ENCODE assay signal across 33 mouse cellular contexts in the genomic region with DNA sequence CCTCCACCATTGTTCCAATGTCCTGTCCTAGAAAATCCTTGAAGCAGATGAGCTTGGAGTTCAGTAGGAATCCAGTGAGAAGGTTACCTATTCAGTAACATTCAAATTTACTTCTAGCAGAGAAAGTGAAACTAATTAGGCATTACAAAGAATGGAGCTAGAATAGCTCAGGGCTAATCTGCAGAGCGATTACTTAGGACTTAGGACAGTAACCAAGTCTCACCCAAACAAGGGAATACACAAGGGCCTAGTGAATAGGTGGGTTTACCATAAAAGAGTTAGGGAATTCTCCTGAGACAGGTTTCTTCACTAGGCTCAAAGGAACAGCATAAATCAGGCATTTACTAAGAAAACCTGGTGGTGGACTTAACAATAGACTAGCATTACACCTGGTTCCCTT.
"Had no signal": no experiment of that assay in that cellular context is flagged by ENCODE, and none has a peak within 500 bp of the region (broad histone marks: within the 10 kb centered on the region; RNA-seq: fewer than 3 reads in every experiment).

No protein-coding gene starts in this region.

- ATAC-seq: hindbrain, embryonic 16.5 days; inflammation-experienced regulatory T-cells, adult 6 months; intestine, embryonic 15.5 days; intestine, embryonic 16.5 days; intestine, postnatal 0 days had no signal

- H3K36me3 ChIP-seq: heart, embryonic 12.5 days; heart, embryonic 13.5 days; heart, embryonic 15.5 days; hindbrain, embryonic 10.5 days; hindbrain, embryonic 12.5 days; hindbrain, embryonic 13.5 days; hindbrain, embryonic 15.5 days; intestine, embryonic 15.5 days; kidney, embryonic 15.5 days had no signal

- DNase-seq: heart, postnatal 10 days; heart, postnatal 14 days; heart, postnatal 36 days; heart, postnatal 4 days; kidney, adult 11 months; kidney, adult 18-20 months; kidney, adult 2 months; kidney, adult 8-10 months; kidney, adult 9 months; kidney, postnatal 10 days; kidney, postnatal 14 days; kidney, postnatal 25 days; kidney, postnatal 36 days; kidney, postnatal 4 days; layer of hippocampus, adult 9-11 months; layer of hippocampus, postnatal 36 days had no signal

- H3K4me2 ChIP-seq: heart, embryonic 12.5 days; heart, embryonic 13.5 days; heart, embryonic 15.5 days; hindbrain, embryonic 12.5 days; hindbrain, embryonic 13.5 days; hindbrain, embryonic 14.5 days; hindbrain, embryonic 15.5 days; intestine, embryonic 15.5 days; kidney, embryonic 15.5 days had no signal

- H3K27ac ChIP-seq: heart, embryonic 13.5 days; heart, embryonic 15.5 days; hindbrain, embryonic 10.5 days; hindbrain, embryonic 12.5 days; hindbrain, embryonic 13.5 days; hindbrain, embryonic 14.5 days; hindbrain, embryonic 15.5 days; intestine, embryonic 15.5 days; kidney, embryonic 15.5 days; kidney, postnatal 0 days; layer of hippocampus, adult 2 months; left cerebral cortex, adult 2 months had no signal

- H3K9ac ChIP-seq: heart, embryonic 12.5 days; heart, embryonic 13.5 days; heart, embryonic 15.5 days; hindbrain, embryonic 12.5 days; hindbrain, embryonic 13.5 days; hindbrain, embryonic 14.5 days; hindbrain, embryonic 15.5 days; intestine, embryonic 15.5 days; kidney, embryonic 15.5 days had no signal

- H3K4me1 ChIP-seq: heart, embryonic 12.5 days; heart, embryonic 13.5 days; heart, embryonic 15.5 days; hindbrain, embryonic 10.5 days; hindbrain, embryonic 12.5 days; hindbrain, embryonic 13.5 days; hindbrain, embryonic 15.5 days; intestine, embryonic 15.5 days; kidney, embryonic 15.5 days had no signal

- H3K9me3 ChIP-seq: heart, embryonic 12.5 days; heart, embryonic 13.5 days; heart, embryonic 15.5 days; hindbrain, embryonic 10.5 days; hindbrain, embryonic 12.5 days; hindbrain, embryonic 13.5 days; hindbrain, embryonic 15.5 days; intestine, embryonic 15.5 days; kidney, embryonic 15.5 days had no signal

- H3K27me3 ChIP-seq: heart, embryonic 12.5 days; heart, embryonic 13.5 days; heart, embryonic 15.5 days; hindbrain, embryonic 12.5 days; hindbrain, embryonic 13.5 days; hindbrain, embryonic 15.5 days; intestine, embryonic 15.5 days; kidney, embryonic 15.5 days had no signal

- H3K4me3 ChIP-seq: heart, embryonic 12.5 days; heart, embryonic 13.5 days; heart, embryonic 15.5 days; hindbrain, embryonic 10.5 days; hindbrain, embryonic 12.5 days; hindbrain, embryonic 13.5 days; hindbrain, embryonic 15.5 days; intestine, embryonic 15.5 days; kidney, embryonic 15.5 days; layer of hippocampus, adult 2 months; left cerebral cortex, adult 2 months had no signal
